Mouse (Mus musculus): ENCODE measurements at regions not wholly inside any gene's neighbourhood (a gene's known extent, or its start where the extent isn't known, plus 50 kb on each side); places are given as distances from the start of the nearest gene placed in this dataset.

GRCm38 (mm10) chr4:31576982-31577579 lies 386.8 kb upstream of the Map3k7 start:
- no peak for TF ChIP-seq CTCF (IDR thresholded peaks at IDR 0.05)
- TF ChIP-seq EP300 (IDR thresholded peaks at IDR 0.05) = no peak

All from lung, postnatal 0 days (tissue).